Mouse (Mus musculus): ENCODE results near the gene Zbtb8b. TPM values are rescaled to one million over a fixed set of nuclear protein-coding genes. Genes with fewer than 3 reads are reported as not detected.

The Zbtb8b gene
- polyA plus RNA-seq, 1 experiment from 2014 or later: 2.4 TPM

DNA sequence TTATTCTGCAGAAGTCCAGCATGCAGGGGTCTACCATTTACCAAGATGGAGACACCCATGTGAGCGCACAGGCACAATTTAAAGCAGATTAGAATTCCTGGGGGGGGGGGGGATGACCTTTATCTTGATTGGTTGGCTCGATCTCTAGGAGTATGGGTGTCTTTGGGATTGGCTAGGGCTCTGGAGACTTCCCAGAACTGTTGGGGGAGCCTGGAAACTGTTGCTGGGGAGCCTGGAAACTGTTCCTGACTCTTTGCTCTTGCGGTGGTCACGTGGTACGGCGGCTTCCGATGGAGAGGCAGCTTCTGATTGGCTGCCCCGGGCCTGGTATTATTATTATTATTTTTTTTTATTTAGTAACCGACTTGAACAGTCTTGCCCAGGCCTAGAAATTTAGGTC lies 58.6 kb downstream of the Zbtb8b start:
- H3K27ac ChIP-seq (replicated peaks): no peak overlapping the region
- DNase-seq (ENCODE audit: low spot score): no peak
- H3K4me3 ChIP-seq: no peak overlapping the region
- no peaks in the 10 kb centered on the region for H3K36me3 ChIP-seq (replicated peaks)
- H3K9me3 ChIP-seq: peaks cover 5% of the 10 kb centered on the region; the same call in 1 of the 2 replicates
- peaks cover 35% of the 10 kb centered on the region for H3K27me3 ChIP-seq (replicated peaks; ENCODE audit: low read depth, poor library complexity, severe bottlenecking)
- 91% methylated on average over 9 of the region's 9 CpGs for WGBS
- peaks cover 7% of the 10 kb centered on the region; the same call in 1 of the 2 replicates for H3K4me1 ChIP-seq

DNA sequence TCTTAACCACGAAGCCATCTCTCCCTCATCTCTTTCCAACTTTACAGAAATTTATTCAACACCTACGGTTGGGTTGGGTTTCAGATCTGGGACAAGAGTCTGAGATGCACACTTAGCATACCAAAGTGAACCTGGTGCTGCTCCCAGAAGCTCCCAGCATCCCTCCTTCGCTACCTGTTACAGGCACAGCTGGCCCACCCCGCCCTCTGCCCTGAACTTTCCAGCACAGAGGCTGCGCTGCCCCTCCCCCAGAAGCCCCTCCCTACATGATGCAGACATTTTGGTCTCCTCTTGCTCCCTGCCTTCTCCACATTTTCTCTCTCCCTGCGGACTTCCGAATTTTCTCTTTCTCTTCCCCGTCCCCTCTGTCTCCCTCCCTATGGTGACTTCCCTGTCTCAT lies 59.5 kb downstream of the Zbtb8b start:
- H3K4me1 ChIP-seq: peaks cover 12% of the 10 kb centered on the region; the same call in 1 of the 2 replicates
- no peak overlapping the region for H3K4me3 ChIP-seq
- DNase-seq (ENCODE audit: low spot score): no peak
- peaks cover 5% of the 10 kb centered on the region; the same call in 1 of the 2 replicates for H3K9me3 ChIP-seq
- H3K27ac ChIP-seq (replicated peaks): no peak overlapping the region
- WGBS: 77% methylated on average over 8 of the region's 8 CpGs
- H3K27me3 ChIP-seq (replicated peaks; ENCODE audit: low read depth, poor library complexity, severe bottlenecking): peaks cover 43% of the 10 kb centered on the region
- H3K36me3 ChIP-seq (replicated peaks): no peaks in the 10 kb centered on the region

DNA sequence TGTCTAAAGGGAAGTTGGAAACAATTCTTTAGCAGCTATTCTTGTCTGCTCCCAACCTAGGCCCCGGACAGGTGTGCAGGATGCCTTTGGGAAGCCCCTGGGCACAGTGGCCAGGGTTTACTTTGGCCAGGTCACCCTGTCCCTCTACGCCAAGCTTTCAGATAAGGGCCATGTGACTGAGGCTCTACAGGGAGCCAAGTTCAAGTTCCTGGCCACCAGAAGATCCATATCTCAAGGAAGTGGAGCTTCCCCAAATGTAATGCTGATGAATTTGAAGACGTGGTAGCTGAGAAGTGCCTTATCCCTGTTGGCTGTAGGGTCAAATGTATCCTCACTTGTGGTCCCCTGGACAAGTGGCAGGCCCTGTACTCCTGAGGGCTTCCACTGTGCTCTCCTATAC lies 60.8 kb downstream of the Zbtb8b start:
- Histone ChIP-seq H3K4me1 (peaks cover 16% of the 10 kb centered on the region), H3K9me3 (peaks cover 5% of the 10 kb centered on the region; the same call in 1 of the 2 replicates), H3K27ac (replicated peaks) (no peak overlapping the region), H3K36me3 (replicated peaks) (no peaks in the 10 kb centered on the region), H3K27me3 (replicated peaks; ENCODE audit: low read depth, poor library complexity, severe bottlenecking) (peaks cover 57% of the 10 kb centered on the region), H3K4me3 (no peak overlapping the region)
- WGBS: 88% methylated on average over 3 of the region's 3 CpGs
- no peak for DNase-seq (ENCODE audit: low spot score)

DNA sequence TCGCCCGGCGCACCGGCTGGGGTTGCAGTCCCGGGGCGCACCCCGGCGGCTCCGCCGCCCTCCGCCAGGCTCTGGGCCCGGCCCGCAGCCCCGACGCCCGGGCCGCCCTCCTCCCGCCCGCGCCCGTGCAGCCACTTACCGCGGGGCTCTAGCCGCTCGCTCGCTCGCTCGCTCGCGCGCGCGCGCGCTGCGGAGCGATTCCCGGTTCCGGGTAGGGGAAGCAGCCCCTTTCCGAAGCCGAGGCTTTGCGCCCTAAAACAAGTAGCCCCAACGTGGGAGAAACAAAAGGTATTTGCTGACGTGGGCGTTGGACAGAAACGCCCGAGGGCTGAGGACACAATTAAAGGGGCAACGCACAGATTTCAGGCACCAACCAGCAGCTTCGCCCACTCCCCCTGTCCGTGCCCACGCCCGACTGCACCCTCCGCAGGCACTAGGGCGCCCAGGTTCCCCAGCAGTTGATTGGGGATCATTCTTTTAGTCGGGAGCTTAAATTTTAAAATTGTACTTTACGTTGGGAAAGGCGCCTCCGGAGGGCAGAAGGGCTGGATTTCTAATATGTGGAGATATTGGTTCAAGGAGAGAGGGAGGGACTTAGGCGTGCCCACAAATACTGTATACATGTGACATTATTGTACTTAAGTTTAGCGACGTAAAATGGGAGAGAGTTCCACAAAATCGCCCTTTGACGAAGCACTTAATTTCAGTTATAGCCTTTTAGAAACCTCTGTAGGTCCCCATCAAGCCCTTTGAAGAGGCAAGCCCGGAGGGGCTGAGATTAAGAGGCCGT lies 62.9 kb downstream of the Zbtb8b start, which contains the start of gene Zbtb8a:
Gene Zbtb8a (minus strand): TSS at position 516 of the 790 bp plus-strand sequence.
- WGBS: 6% methylated on average over 65 of the region's 65 CpGs
- peaks cover 70% of the 10 kb centered on the region for H3K27me3 ChIP-seq (replicated peaks; ENCODE audit: low read depth, poor library complexity, severe bottlenecking)
- peaks cover 17% of the 10 kb centered on the region for H3K4me1 ChIP-seq
- peak; percentile 76 for DNase-seq (ENCODE audit: low spot score)
- H3K36me3 ChIP-seq (replicated peaks): no peaks in the 10 kb centered on the region
- H3K9me3 ChIP-seq: peaks cover 5% of the 10 kb centered on the region; the same call in 1 of the 2 replicates
- H3K27ac ChIP-seq (replicated peaks): peak within 1 kb of the TSS; percentile 87
- peak within 1 kb of the TSS; percentile 72 for H3K4me3 ChIP-seq

DNA sequence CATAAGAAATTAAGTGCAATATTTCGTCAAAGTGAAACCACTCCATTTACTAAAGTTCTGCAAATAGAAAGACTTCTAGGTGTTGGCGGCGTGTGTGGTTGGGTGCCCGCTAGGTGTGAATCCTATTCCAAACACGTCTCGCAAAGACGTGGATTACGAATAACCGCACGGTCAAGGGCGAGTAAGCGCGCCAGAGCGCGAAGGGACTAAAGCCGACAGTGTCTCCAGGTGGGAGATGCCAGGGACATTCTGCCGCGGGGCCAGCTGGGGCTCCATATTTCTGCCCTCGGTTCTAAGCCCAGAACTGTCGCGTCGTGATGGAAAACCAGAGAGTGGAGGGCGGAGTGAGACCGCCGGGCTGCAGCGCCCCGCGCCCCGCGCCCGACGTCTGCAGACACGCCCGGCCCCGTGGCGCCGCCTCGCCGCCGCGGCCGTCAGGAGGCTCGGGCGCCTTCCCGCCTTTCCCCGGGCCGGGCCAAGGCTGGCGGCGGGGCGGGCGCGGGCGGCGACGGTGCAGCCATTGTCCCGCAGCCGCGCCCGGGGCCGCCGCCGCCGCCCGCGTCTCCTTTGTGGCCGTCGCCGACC lies 63.6 kb downstream of the Zbtb8b start:
- Histone ChIP-seq H3K36me3 (replicated peaks) (no peaks in the 10 kb centered on the region), H3K27me3 (replicated peaks; ENCODE audit: low read depth, poor library complexity, severe bottlenecking) (peaks cover 70% of the 10 kb centered on the region), H3K9me3 (peaks cover 4% of the 10 kb centered on the region; the same call in 1 of the 2 replicates), H3K4me3 (peak overlapping the region; percentile 72), H3K4me1 (peaks cover 17% of the 10 kb centered on the region), H3K27ac (replicated peaks) (peak overlapping the region; percentile 87)
- DNase-seq (ENCODE audit: low spot score): peak; percentile 62
- 2% methylated on average over 68 of the region's 68 CpGs for WGBS

DNA sequence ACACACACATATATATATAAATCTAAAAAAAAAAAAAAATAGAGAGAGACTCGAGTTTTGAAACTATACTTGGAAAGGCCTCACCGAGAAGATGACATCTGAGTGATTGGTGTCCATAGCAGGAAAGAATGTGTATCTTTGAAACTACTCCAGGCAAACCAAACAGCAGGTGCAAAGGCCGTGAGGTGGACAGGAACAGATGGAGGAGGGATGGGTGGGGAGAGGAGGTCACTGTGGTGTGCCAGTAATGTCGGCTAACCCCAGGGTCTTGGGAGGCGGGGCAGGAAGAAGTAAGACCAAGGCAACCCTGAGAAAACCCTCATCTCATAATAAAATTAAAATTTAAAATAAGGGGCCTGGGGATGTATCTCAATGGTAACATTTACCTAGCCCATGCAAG lies 64.8 kb downstream of the Zbtb8b start:
- H3K9me3 ChIP-seq: no peaks in the 10 kb centered on the region
- H3K4me1 ChIP-seq: peaks cover 17% of the 10 kb centered on the region
- no peak overlapping the region for H3K4me3 ChIP-seq
- 71% methylated on average over 5 of the region's 5 CpGs for WGBS
- H3K27me3 ChIP-seq (replicated peaks; ENCODE audit: low read depth, poor library complexity, severe bottlenecking): peaks cover 70% of the 10 kb centered on the region
- H3K36me3 ChIP-seq (replicated peaks): no peaks in the 10 kb centered on the region
- no peak for DNase-seq (ENCODE audit: low spot score)
- no peak overlapping the region for H3K27ac ChIP-seq (replicated peaks)

Other genes with a start within 250 kb of the Zbtb8b start
- gene C77080, start 179.4 kb downstream of the Zbtb8b start, polyA plus RNA-seq (2016; fragmentation: Nextera tagmentation; extraction: Ambion mirVana): 3.3 and 3.5 TPM in 2 replicates
- 0.48 and 0.71 TPM in 2 replicates for gene Sync, start 153.2 kb downstream of the Zbtb8b start, polyA plus RNA-seq (2016; fragmentation: Nextera tagmentation; extraction: Ambion mirVana)
- gene Rbbp4, start 105.5 kb downstream of the Zbtb8b start, polyA plus RNA-seq (2016; fragmentation: Nextera tagmentation; extraction: Ambion mirVana): 546 and 560 TPM in 2 replicates
- 49.0 and 49.3 TPM in 2 replicates for gene Zbtb8os, start 105.2 kb downstream of the Zbtb8b start, polyA plus RNA-seq (2016; fragmentation: Nextera tagmentation; extraction: Ambion mirVana)
- 6.0 and 6.6 TPM in 2 replicates for gene Zbtb8a, start 62.7 kb downstream of the Zbtb8b start, polyA plus RNA-seq (2016; fragmentation: Nextera tagmentation; extraction: Ambion mirVana)
- gene Bsdc1, start 20.7 kb upstream of the Zbtb8b start, polyA plus RNA-seq (2016; fragmentation: Nextera tagmentation; extraction: Ambion mirVana): 19.7 and 21.5 TPM in 2 replicates
- gene Tssk3, start 50.2 kb upstream of the Zbtb8b start, polyA plus RNA-seq (2016; fragmentation: Nextera tagmentation; extraction: Ambion mirVana): not detected in 2 replicates
- not detected in 2 replicates for gene Fam229a, start 50.3 kb upstream of the Zbtb8b start, polyA plus RNA-seq (2016; fragmentation: Nextera tagmentation; extraction: Ambion mirVana)
- gene Marcksl1, start 72.7 kb upstream of the Zbtb8b start, polyA plus RNA-seq (2016; fragmentation: Nextera tagmentation; extraction: Ambion mirVana): 1,428 and 1,442 TPM in 2 replicates
- 302 and 304 TPM in 2 replicates for gene Hdac1, start 101.9 kb upstream of the Zbtb8b start, polyA plus RNA-seq (2016; fragmentation: Nextera tagmentation; extraction: Ambion mirVana)
- 9.3 and 12.6 TPM in 2 replicates for gene Lck, start 132.8 kb upstream of the Zbtb8b start, polyA plus RNA-seq (2016; fragmentation: Nextera tagmentation; extraction: Ambion mirVana)
- 1.9 and 2.0 TPM in 2 replicates for gene Fam167b, start 137.7 kb upstream of the Zbtb8b start, polyA plus RNA-seq (2016; fragmentation: Nextera tagmentation; extraction: Ambion mirVana)
- 290 and 302 TPM in 2 replicates for gene Eif3i, start 159.8 kb upstream of the Zbtb8b start, polyA plus RNA-seq (2016; fragmentation: Nextera tagmentation; extraction: Ambion mirVana)
- 222 and 226 TPM in 2 replicates for gene Tmem234, start 159.8 kb upstream of the Zbtb8b start, polyA plus RNA-seq (2016; fragmentation: Nextera tagmentation; extraction: Ambion mirVana)
- 1.0 and 1.4 TPM in 2 replicates for gene Dcdc2b, start 173.4 kb upstream of the Zbtb8b start, polyA plus RNA-seq (2016; fragmentation: Nextera tagmentation; extraction: Ambion mirVana)
- 27.7 and 28.5 TPM in 2 replicates for gene Iqcc, start 178.2 kb upstream of the Zbtb8b start, polyA plus RNA-seq (2016; fragmentation: Nextera tagmentation; extraction: Ambion mirVana)
- gene Ccdc28b, start 183.1 kb upstream of the Zbtb8b start, polyA plus RNA-seq (2016; fragmentation: Nextera tagmentation; extraction: Ambion mirVana): 38.6 and 44.1 TPM in 2 replicates
- gene Txlna, start 200.2 kb upstream of the Zbtb8b start, polyA plus RNA-seq (2016; fragmentation: Nextera tagmentation; extraction: Ambion mirVana): 115 and 117 TPM in 2 replicates
- 14.0 and 15.1 TPM in 2 replicates for gene Kpna6, start 231.9 kb upstream of the Zbtb8b start, polyA plus RNA-seq (2016; fragmentation: Nextera tagmentation; extraction: Ambion mirVana)

All from embryonic facial prominence, embryonic 10.5 days (tissue).